Mouse (Mus musculus) lung, embryonic 16.5 days (tissue): ENCODE measurements around the gene Cdhr3. TPM values are rescaled to one million over a fixed set of nuclear protein-coding genes. Genes with fewer than 3 reads are reported as not detected.
A peak's percentile ranks its signal among the peaks of the same experiment; 100 is the strongest.

ENCODE experiments used
- ATAC-seq: fragments of 200-750 bp; cut with Nextera tagmentation; 2 replicates; pipeline ENCODE4 v1.8.0; 2017; ENCODE audit warnings: low read depth, mild to moderate bottlenecking, moderate library complexity
- H3K27ac ChIP-seq: fragments of 300-500 bp; sonication (generic); 2 replicates; pipeline ENCODE4 v1.5.1; 2014; ENCODE audit warnings: mild to moderate bottlenecking, control low read depth, low read length
- H3K27me3 ChIP-seq: fragments of 300-500 bp; sonication (generic); 2 replicates; pipeline ENCODE4 v1.6.1; 2014; ENCODE audit warnings: low read depth, low read length, mixed read lengths; ENCODE audit not compliant: control insufficient read depth, insufficient read depth
- H3K36me3 ChIP-seq: fragments of 300-500 bp; sonication (generic); 2 replicates; pipeline ENCODE4 v1.6.1; 2014; ENCODE audit warnings: low read length; ENCODE audit not compliant: control insufficient read depth, insufficient read depth
- H3K4me1 ChIP-seq: fragments of 300-500 bp; sonication (generic); replicated peaks from 2 replicates; pipeline ENCODE4 v1.6.1; 2014; ENCODE audit warnings: low read length, mixed read lengths; ENCODE audit not compliant: control insufficient read depth, insufficient read depth
- H3K4me2 ChIP-seq: fragments of 300-500 bp; sonication (generic); 2 replicates; pipeline ENCODE4 v1.6.1; 2014; ENCODE audit warnings: low read depth, low read length, control low read depth
- H3K4me3 ChIP-seq: fragments of 300-500 bp; sonication (generic); 2 replicates; pipeline ENCODE4 v1.5.1; 2014; ENCODE audit warnings: mild to moderate bottlenecking, low read length, control low read depth
- H3K9ac ChIP-seq: fragments of 300-500 bp; sonication (generic); 2 replicates; pipeline ENCODE4 v1.6.1; 2014; ENCODE audit warnings: low read length, control low read depth
- H3K9me3 ChIP-seq: fragments of 300-500 bp; sonication (generic); 2 replicates; pipeline ENCODE4 v1.6.1; 2016; ENCODE audit warnings: low read length; ENCODE audit not compliant: control insufficient read depth
- WGBS: fragments of 180-500 bp; shearing (Covaris S2); extraction: QIAGEN DNeasy Blood & Tissue Kit; methylation state at CpG from one replicate; pipeline ENCODE4 v1.1.7; 2014; 5-methylcytosine and 5-hydroxymethylcytosine counted together
- microRNA-seq: library from miRNA; unstranded; fragments of <30 nt; microRNA quantifications from one replicate; pipeline ENCODE4, GENCODE M21; 2016
- polyA plus RNA-seq: library from polyadenylated mRNA; unstranded; fragments of >200 nt; fragmentation: Nextera tagmentation; extraction: Ambion mirVana; gene quantifications from 2 replicates; pipeline ENCODE4 v1.2.1, GENCODE M21; 2015

The Cdhr3 gene
- polyA plus RNA-seq, 1 experiment from 2014 or later = 1.2 TPM

GRCm38 (mm10) chr12:32995081-32995834, 97.4 kb downstream of the Cdhr3 start:
- peak; percentile 86 for ATAC-seq
- H3K27me3 ChIP-seq = no peaks in the 10 kb centered on the region
- no peak overlapping the region for H3K4me2 ChIP-seq
- no peaks in the 10 kb centered on the region for H3K9me3 ChIP-seq
- H3K27ac ChIP-seq = peak overlapping the region; percentile 92
- H3K4me1 ChIP-seq = peaks cover 9% of the 10 kb centered on the region; the same call in 1 of the 2 replicates
- H3K9ac ChIP-seq = no peak overlapping the region
- H3K36me3 ChIP-seq = no peaks in the 10 kb centered on the region
- H3K4me3 ChIP-seq = no peak overlapping the region
- WGBS = 53% methylated on average over 4 of the region's 4 CpGs

- no peak overlapping the region for H3K4me3 ChIP-seq
- H3K9me3 ChIP-seq = no peaks in the 10 kb centered on the region
- peak overlapping the region; percentile 92 for H3K27ac ChIP-seq
- 62% methylated on average over 5 of the region's 5 CpGs for WGBS
- ATAC-seq = no peak
- no peak overlapping the region for H3K4me2 ChIP-seq
- H3K36me3 ChIP-seq = no peaks in the 10 kb centered on the region
- no peaks in the 10 kb centered on the region for H3K27me3 ChIP-seq
- no peak overlapping the region for H3K9ac ChIP-seq
- peaks cover 9% of the 10 kb centered on the region; the same call in 1 of the 2 replicates for H3K4me1 ChIP-seq
Measured at GRCm38 (mm10) chr12:32994081-32994480, 98.6 kb downstream of the Cdhr3 start.

GRCm38 (mm10) chr12:32989731-32990130, 102.9 kb downstream of the Cdhr3 start:
- peaks cover 4% of the 10 kb centered on the region; the same call in 1 of the 2 replicates for H3K9me3 ChIP-seq
- H3K27me3 ChIP-seq = no peaks in the 10 kb centered on the region
- peak; percentile 66; the same call in 1 of the 2 replicates for ATAC-seq
- H3K27ac ChIP-seq = peak overlapping the region; percentile 31; the same call in 1 of the 2 replicates
- peaks cover 7% of the 10 kb centered on the region; the same call in 1 of the 2 replicates for H3K4me1 ChIP-seq
- 52% methylated on average over 12 of the region's 12 CpGs for WGBS
- no peaks in the 10 kb centered on the region for H3K36me3 ChIP-seq
- H3K9ac ChIP-seq = peak overlapping the region; percentile 20; the same call in 1 of the 2 replicates
- H3K4me3 ChIP-seq = no peak overlapping the region
- H3K4me2 ChIP-seq = peak overlapping the region; percentile 11; the same call in 1 of the 2 replicates

GRCm38 (mm10) chr12:32986284-32986683, 106.4 kb downstream of the Cdhr3 start:
- Histone ChIP-seq H3K4me2 (no peak overlapping the region), H3K9me3 (peaks cover 4% of the 10 kb centered on the region; the same call in 1 of the 2 replicates), H3K9ac (no peak overlapping the region), H3K36me3 (no peaks in the 10 kb centered on the region), H3K4me3 (no peak overlapping the region), H3K27ac (no peak overlapping the region), H3K4me1 (no peaks in the 10 kb centered on the region), H3K27me3 (no peaks in the 10 kb centered on the region)
- 53% methylated on average over 1 of the region's 1 CpGs for WGBS
- no peak for ATAC-seq

Small RNAs within 50 kb of the gene (microRNA-seq; reads per million reads assigned to microRNA genes)
- gene Gm22904 = not detected

Other genes starting within 250 kb of the Cdhr3 start
- 181 and 182 TPM in 2 replicates for gene Sypl, start 139.0 kb downstream of the Cdhr3 start, polyA plus RNA-seq
- gene Atxn7l1, start 54.8 kb upstream of the Cdhr3 start, polyA plus RNA-seq = 14.6 and 15.7 TPM in 2 replicates